Mouse (Mus musculus) R1 (cell line): ENCODE measurements around the gene Rpl38.
A peak's percentile ranks its signal among the peaks of the same experiment; 100 is the strongest.
"Not testable (repeated sequence)": the region's sequence is repeated elsewhere in the genome, so short reads cannot be mapped to it uniquely, and the experiment has no call there.

Source experiments
- DNase-seq: peaks from one replicate; pipeline ENCODE4 v3.0.0-alpha.2; 2018; ENCODE audit warnings: low read depth, low spot score

Gene Rpl38

GRCm38 (mm10) chr11:114656994-114657644, 11.2 kb upstream of the Rpl38 start:
- no peak for DNase-seq

DNA sequence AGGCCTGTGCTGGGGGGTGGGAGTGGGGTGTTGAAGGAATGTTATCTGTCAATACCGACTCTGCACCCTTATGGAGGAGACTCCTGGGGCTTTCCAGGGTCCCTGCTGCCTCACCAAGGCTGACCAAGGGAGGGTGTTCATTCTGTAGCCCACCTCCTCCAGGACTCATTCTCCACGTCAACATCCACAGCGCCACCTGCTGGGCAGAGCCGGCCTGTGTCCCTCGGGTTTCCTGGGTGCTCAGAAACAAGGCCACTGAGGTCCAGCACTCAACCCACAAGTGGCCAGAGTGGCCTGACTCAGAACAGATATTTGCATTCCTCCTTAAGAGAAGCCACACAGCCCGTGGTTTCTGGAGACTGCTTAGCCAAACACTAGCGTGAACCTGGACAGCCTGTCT, 10.6 kb upstream of the Rpl38 start:
- DNase-seq: peak; percentile 69

DNA sequence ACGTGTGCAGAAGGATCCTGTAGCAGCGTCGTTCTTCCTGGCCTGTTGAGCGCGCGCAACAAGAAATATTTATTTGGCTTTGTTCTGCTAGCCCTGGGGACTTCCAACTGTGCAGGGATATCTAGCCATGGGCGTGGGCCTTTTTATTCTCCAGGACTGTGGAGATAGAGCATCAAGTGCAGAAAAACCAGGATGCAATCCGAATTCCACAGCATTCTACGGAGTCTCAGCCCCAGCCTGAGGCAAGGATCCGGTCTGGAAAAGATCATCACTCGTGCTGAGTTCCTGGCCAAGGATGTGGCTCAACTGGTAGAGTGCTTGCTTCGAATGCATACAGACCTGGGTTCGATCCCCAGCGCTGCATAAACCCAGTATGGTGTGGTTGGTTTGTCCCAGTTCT, 6.2 kb upstream of the Rpl38 start:
- DNase-seq: peak; percentile 59

- peak; percentile 70 for DNase-seq
These were observed 5.5 kb upstream of the Rpl38 start for GRCm38 (mm10) chr11:114662746-114663362.

- no peak for DNase-seq
These were observed 4.2 kb upstream of the Rpl38 start for GRCm38 (mm10) chr11:114664164-114664563.

DNA sequence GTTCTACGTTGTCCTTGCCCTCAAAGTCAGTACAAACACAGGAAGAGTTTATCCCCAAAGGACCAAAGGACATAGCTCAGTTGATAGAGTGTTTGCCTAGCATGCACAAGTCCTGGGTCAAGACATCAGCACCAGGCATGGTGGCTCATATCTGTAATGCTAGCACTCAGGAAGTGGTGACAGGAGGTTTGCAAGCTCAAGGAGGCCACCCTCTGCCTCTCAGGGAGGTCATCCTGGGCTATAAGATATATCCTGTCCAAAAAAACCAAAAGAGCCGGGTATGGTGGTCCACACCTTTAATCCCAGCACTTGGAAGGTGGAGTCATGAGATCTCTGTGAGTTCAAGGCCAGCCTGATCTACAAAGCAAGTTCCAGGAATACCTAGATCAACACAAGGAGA, 2.9 kb upstream of the Rpl38 start:
- DNase-seq: no peak

- DNase-seq: no peak
These were observed 1.5 kb upstream of the Rpl38 start for GRCm38 (mm10) chr11:114666786-114667185.

DNA sequence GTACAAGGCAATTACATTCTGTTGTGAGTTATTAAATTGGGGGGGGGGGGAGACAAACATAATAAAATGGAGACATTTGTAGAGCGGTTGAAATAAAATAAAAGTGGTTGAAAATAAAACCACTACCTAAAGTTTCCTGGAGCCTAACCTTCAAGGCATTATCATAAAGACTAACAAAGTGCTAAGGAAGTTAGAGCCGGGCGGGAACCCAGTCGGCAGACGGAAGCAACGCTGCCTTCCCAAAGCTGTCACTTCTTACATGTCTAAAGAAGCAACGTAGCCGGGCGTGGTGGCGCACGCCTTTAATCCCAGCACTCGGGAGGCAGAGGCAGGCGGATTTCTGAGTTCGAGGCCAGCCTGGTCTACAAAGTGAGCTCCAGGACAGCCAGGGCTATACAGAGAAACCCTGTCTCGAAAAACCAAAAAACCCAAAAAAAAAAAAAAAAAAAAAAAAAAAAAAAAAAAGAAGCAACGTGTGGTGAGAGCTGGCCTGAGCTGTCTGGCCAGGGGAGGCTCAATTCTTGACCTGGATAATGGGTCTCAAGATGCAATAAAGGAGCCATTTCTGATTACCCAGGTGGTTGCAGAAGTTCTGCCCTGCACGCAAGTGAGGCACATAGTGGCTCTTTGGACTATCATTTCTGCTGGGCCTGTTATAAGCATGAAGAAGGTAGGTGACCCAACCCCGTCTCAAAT, 940 bp upstream of the Rpl38 start:
- DNase-seq: peak; percentile 68

DNA sequence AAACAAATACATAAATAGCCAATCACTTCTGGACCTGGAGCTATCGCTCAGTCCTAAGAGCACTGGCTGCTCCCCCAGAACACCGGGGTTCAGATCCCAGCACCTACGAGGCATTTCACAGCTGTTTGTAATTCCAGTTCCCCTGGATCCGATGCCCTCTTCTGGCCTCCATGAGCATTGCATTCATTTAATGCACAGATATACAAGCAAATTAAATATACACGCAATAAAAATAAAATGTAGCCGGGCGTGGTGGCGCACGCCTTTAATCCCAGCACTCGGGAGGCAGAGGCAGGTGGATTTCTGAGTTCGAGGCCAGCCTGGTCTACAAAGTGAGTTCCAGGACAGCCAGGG, 415 bp upstream of the Rpl38 start:
- DNase-seq: peak; percentile 78

GRCm38 (mm10) chr11:114668741-114669623, 658 bp downstream of the Rpl38 start:
- peak; percentile 83 for DNase-seq

DNA sequence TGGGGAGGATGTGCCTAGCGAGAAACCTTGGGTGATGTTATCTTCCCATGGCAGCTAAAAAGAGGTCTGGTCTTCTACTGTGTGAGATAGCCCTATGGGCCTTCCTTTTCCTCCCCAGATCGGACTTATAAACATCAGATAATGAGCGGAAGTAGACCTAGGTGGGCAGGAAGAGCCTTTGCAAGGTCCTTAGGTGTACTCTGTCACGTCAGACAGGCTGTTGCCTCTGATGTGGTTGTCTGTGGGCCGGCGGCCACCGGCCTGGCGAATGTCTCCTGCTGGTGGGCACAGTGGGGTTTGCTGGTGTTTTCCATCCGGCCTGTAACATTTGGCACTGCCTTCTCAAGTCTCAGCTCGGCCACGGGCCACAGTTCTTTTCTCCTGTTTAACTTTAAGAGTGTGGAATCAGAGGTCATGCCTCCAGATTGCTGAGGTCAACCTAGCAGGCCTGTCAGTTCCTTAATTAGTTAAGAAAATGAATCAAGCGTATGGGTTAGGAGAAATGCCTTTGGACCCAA, 1.4 kb downstream of the Rpl38 start:
- DNase-seq: peak; percentile 50

DNA sequence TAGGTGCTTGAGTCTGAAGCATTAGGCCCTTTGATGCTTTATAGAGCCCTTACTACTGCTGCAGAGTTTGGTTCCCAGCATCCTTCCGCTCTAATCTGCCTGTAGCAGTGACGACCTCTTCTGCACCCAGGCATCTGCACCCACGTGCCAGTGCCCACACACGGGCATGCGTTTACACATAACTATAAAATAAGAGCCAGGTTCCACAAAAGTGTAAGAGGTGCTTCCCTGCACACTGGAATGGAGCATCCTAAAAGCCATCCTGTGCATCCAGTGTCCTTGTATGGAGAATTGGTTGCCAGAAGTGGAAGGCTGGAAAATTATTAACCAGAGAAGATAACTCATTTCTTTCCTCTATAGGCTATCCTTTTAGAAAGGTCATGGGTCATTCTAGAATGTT, 2.8 kb downstream of the Rpl38 start:
- no peak for DNase-seq

DNA sequence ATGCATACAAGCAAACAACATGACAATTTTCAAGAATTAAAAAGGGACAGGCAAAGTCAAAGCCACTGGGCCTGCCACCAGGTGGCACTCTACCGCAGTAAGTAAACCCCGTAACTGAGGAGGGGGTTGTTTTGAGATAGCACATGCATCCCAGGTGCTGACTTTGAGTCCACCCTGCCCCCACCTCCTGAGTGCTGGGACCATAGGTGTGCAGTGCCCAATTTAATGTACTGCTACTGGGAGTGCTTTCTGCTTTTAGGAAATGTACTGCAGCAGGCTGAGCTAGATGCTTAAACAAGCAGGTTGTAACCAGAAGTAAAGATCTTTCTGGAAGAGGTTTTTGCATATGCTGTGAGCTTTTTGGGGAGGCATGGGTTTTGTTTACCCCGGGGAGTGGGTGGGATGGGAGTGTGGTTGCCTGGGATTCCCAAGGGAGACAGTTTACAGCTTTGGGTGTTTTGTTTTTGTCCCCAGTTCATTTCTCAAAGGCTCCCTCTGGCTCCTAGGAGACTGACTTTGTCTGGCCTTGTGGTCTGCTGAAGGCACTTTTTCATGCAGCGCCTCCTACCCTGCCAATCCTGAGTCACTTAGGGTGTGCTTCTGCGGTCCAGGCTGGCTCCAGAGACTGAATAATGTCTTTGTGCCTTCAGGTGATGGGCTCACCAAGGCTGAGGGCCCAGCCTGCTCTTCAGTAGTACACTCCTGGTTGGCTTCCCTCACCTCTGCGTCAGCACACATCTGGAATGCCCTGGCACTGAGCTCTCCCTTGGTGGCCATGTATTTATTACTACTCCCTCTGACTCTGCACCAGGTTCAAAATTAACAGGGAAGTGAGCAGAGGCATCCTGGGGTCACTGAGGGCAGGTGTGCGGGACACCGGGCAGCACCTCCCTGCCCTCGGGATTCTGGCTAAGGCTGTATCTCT, 4.7 kb downstream of the Rpl38 start:
- DNase-seq: peak; percentile 86

- DNase-seq: peak; percentile 46
These were observed 5.4 kb downstream of the Rpl38 start for GRCm38 (mm10) chr11:114673719-114674050.

DNA sequence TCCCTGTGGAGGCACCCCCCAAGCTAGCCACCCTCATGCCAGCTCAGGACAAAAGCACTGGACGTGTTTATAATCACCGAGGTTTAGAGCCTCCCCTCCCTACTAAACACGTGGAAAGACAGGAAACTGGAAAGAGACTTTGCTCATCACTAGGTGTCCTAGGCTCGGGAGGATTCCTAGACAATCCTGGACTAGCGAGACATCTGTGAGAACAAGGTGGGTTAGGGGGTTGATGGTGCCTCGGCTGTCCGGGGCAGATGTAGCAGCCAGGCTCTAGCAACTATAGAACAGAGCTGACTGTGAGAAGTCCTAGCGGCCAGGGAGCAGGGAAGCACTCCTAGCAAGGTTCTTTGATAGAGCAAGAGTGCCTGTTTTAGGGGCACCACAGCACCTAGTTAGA, 5.9 kb downstream of the Rpl38 start:
- peak; percentile 41 for DNase-seq

GRCm38 (mm10) chr11:114674796-114675195, 6.5 kb downstream of the Rpl38 start:
- not testable (repeated sequence) for DNase-seq

DNA sequence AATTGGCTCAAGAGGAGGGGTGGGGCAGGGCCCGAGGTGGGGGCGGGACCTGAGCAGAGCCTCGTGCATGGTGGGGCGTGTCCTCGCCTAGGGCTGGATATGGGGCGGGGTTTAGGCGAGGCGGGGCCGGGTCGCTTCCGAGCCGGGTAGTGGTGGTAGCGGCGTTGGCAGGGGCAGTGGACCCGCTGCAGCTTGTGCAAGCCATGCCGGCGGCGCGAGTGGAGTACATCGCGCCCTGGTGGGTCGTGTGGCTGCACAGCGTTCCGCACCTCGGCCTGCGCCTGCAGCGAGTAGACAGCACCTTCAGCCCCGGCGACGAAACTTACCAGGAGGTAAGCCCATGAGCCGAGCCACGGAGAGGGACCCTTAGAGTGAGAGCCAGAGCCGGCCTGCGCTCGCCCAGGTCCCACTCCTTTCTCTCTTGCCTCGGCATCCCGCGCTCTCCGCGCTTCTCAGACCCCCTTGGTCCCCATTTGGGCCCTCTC, 7.1 kb downstream of the Rpl38 start, which contains the start of gene Ttyh2:
TSS of gene Ttyh2 (plus strand) at position 91 of the 485 bp plus-strand sequence.
- DNase-seq: peak; percentile 93

- no peak for DNase-seq
These were observed 7.6 kb downstream of the Rpl38 start for GRCm38 (mm10) chr11:114675826-114676401.

- DNase-seq: no peak
These were observed 8.1 kb downstream of the Rpl38 start for GRCm38 (mm10) chr11:114676431-114676830.

GRCm38 (mm10) chr11:114676896-114677530, 8.7 kb downstream of the Rpl38 start:
- DNase-seq: no peak
